Mouse (Mus musculus) myocyte (in vitro differentiated cells): ENCODE results near the gene Tspan11.

Experiments
- CEBPB ChIP-seq: IDR thresholded peaks from 2 replicates; pipeline ENCODE4 v1.6.1; 2011; ENCODE audit warnings: mild to moderate bottlenecking, moderate library complexity; ENCODE audit not compliant: poor library complexity, insufficient read depth, severe bottlenecking
- E2F4 ChIP-seq: IDR thresholded peaks from one replicate; pipeline ENCODE4 v1.6.1; 2011; ENCODE audit warnings: mild to moderate bottlenecking, control low read depth, moderate library complexity; ENCODE audit not compliant: insufficient read depth
- MAX ChIP-seq: IDR thresholded peaks from one replicate; pipeline ENCODE4 v1.6.1; 2011; ENCODE audit warnings: low read depth, mild to moderate bottlenecking, control low read depth
- POLR2A ChIP-seq: IDR thresholded peaks from one replicate; pipeline ENCODE4 v1.6.1; 2011; ENCODE audit warnings: low read depth, mild to moderate bottlenecking, control low read depth, moderate library complexity; ENCODE audit not compliant: insufficient read length
- POLR2AphosphoS2 ChIP-seq: IDR thresholded peaks from one replicate; pipeline ENCODE4 v1.6.1; 2011; ENCODE audit warnings: low read depth, control low read depth; ENCODE audit not compliant: insufficient read length
- REST ChIP-seq: IDR thresholded peaks from one replicate; pipeline ENCODE4 v1.6.1; 2011; ENCODE audit warnings: mild to moderate bottlenecking, control low read depth, moderate library complexity; ENCODE audit not compliant: insufficient read depth, insufficient read length
- TCF12 ChIP-seq: IDR thresholded peaks from one replicate; pipeline ENCODE4 v1.6.1; 2011; ENCODE audit warnings: mild to moderate bottlenecking, control low read depth; ENCODE audit not compliant: poor library complexity, insufficient read depth, severe bottlenecking
- USF1 ChIP-seq: IDR thresholded peaks from one replicate; pipeline ENCODE4 v1.6.1; 2011; ENCODE audit warnings: low read depth, mild to moderate bottlenecking, control low read depth, moderate library complexity

- TF ChIP-seq CEBPB: no peak
- no peak for TF ChIP-seq POLR2A
- TF ChIP-seq E2F4: no peak
- no peak for TF ChIP-seq MAX
- TF ChIP-seq USF1: no peak
- no peak for TF ChIP-seq REST
- peak; percentile 28 for TF ChIP-seq TCF12
- no peak for TF ChIP-seq POLR2AphosphoS2
These were observed 104.3 kb downstream of the Tspan11 start for GRCm38 (mm10) chr6:127991509-127992176.
